Comparison of ENCODE assay signal across 7 mouse cellular contexts in genomic region chr15:59777307-59777871, GRCm38 (mm10).
A peak's percentile ranks its signal among the peaks of the same experiment; 100 is the strongest.
DNase-seq lines count a peak whose midpoint lies in the region; ATAC-seq and TF ChIP-seq lines count a peak whose summit lies in the region.

No protein-coding gene starts in this region.

- H3K9ac ChIP-seq in midbrain, postnatal 0 days (replicated peaks; ENCODE audit: low read length, poor library complexity, severe bottlenecking): no peak overlapping the region
- H3K9ac ChIP-seq in midbrain, embryonic 15.5 days: no peak overlapping the region

- H3K36me3 ChIP-seq in midbrain, postnatal 0 days (ENCODE audit: insufficient read depth, low read length): no peaks in the 10 kb centered on the region
- H3K36me3 ChIP-seq in midbrain, embryonic 15.5 days (replicated peaks): no peaks in the 10 kb centered on the region
- no peaks in the 10 kb centered on the region for H3K36me3 ChIP-seq in small intestine, adult 2 months (ENCODE audit: control insufficient read depth, insufficient read depth, low read length)

- WGBS in midbrain, postnatal 0 days: 78% methylated on average over 13 of the region's 13 CpGs
- WGBS in midbrain, embryonic 15.5 days: 76% methylated on average over 13 of the region's 13 CpGs
- 80% methylated on average over 13 of the region's 13 CpGs for WGBS in small intestine, adult 2 months

- DNase-seq in midbrain, postnatal 0 days (ENCODE audit: low spot score): peak; percentile 60
- peak; percentile 90 for DNase-seq in heart, postnatal 4 days
- peak; percentile 82 for DNase-seq in left cerebral cortex, postnatal 4 days
- no peak for DNase-seq in embryo, embryonic 10 days (ENCODE audit: low spot score)

- H3K27me3 ChIP-seq in midbrain, postnatal 0 days (ENCODE audit: insufficient read depth, low read length): no peaks in the 10 kb centered on the region
- H3K27me3 ChIP-seq in midbrain, embryonic 15.5 days (replicated peaks): no peaks in the 10 kb centered on the region
- no peaks in the 10 kb centered on the region for H3K27me3 ChIP-seq in small intestine, adult 2 months (ENCODE audit: control insufficient read depth, insufficient read depth, low read length)

- no peak for ATAC-seq in midbrain, postnatal 0 days (ENCODE audit: low FRiP score)
- no peak for ATAC-seq in midbrain, embryonic 15.5 days (replicated peaks)

- intact Hi-C loops in left cerebral cortex, postnatal 4 days (cut with DNase I): no loop called here

- H3K4me1 ChIP-seq in midbrain, postnatal 0 days (ENCODE audit: insufficient read depth, low read length): no peaks in the 10 kb centered on the region
- H3K4me1 ChIP-seq in midbrain, embryonic 15.5 days: no peaks in the 10 kb centered on the region
- peaks cover 9% of the 10 kb centered on the region for H3K4me1 ChIP-seq in embryonic fibroblast, embryonic 13.5 days (ENCODE audit: control insufficient read depth, insufficient read depth, low read length)
- no peaks in the 10 kb centered on the region; the same call in 1 of the 2 replicates for H3K4me1 ChIP-seq in small intestine, adult 2 months (ENCODE audit: control insufficient read depth, insufficient read depth, insufficient read length, low read length)

- no peak overlapping the region for H3K4me3 ChIP-seq in midbrain, postnatal 0 days (ENCODE audit: low read depth, low read length)
- no peak overlapping the region for H3K4me3 ChIP-seq in midbrain, embryonic 15.5 days
- no peak overlapping the region for H3K4me3 ChIP-seq in embryonic fibroblast, embryonic 13.5 days (ENCODE audit: insufficient read depth, low read length)
- no peak overlapping the region for H3K4me3 ChIP-seq in small intestine, adult 2 months (ENCODE audit: low read depth, low read length)

- TF ChIP-seq CTCF in midbrain, postnatal 0 days (IDR thresholded peaks at IDR 0.05): no peak
- no peak for TF ChIP-seq CTCF in embryonic fibroblast, embryonic 13.5 days (IDR thresholded peaks at IDR 0.05; ENCODE audit: borderline replicate concordance, insufficient read depth, low read length)
- TF ChIP-seq CTCF in small intestine, adult 2 months (IDR thresholded peaks at IDR 0.05; ENCODE audit: extremely low read depth, insufficient read length, insufficient replicate concordance, low read depth, low read length): no peak

- H3K27ac ChIP-seq in midbrain, postnatal 0 days (ENCODE audit: low read depth, low read length): no peak overlapping the region
- H3K27ac ChIP-seq in midbrain, embryonic 15.5 days: no peak overlapping the region
- H3K27ac ChIP-seq in embryonic fibroblast, embryonic 13.5 days (ENCODE audit: insufficient read depth, low read length): peak overlapping the region; percentile 72
- peak overlapping the region; percentile 21; the same call in 1 of the 2 replicates for H3K27ac ChIP-seq in small intestine, adult 2 months (ENCODE audit: insufficient read depth, low read depth, low read length)

- H3K9me3 ChIP-seq in midbrain, postnatal 0 days (ENCODE audit: low read length): no peaks in the 10 kb centered on the region
- H3K9me3 ChIP-seq in midbrain, embryonic 15.5 days: no peaks in the 10 kb centered on the region

- H3K4me2 ChIP-seq in midbrain, postnatal 0 days (ENCODE audit: low read depth, low read length, poor library complexity, severe bottlenecking): no peak overlapping the region
- H3K4me2 ChIP-seq in midbrain, embryonic 15.5 days: no peak overlapping the region

- no peak for TF ChIP-seq POLR2A in embryonic fibroblast, embryonic 13.5 days (IDR thresholded peaks at IDR 0.05; ENCODE audit: low read depth, low read length)
- TF ChIP-seq POLR2A in small intestine, adult 2 months (IDR thresholded peaks at IDR 0.05; ENCODE audit: low read depth, low read length): no peak

Comparison
In these comparisons a context has a peak if more than half of its experiments do, and no peak if none do; other contexts are left out.
1. H3K27ac ChIP-seq: peak in embryonic fibroblast, embryonic 13.5 days (single experiment) and small intestine, adult 2 months (single experiment); none in midbrain, postnatal 0 days (single experiment) and midbrain, embryonic 15.5 days (single experiment).